Mouse (Mus musculus) lung, adult 18-20 months (tissue): ENCODE measurements around the gene Tmem220.

Source experiments
- DNase-seq, 2 experiments: peaks; one replicate each; pipeline ENCODE4 v3.0.0; 2022; ENCODE audit warnings: mixed read lengths in 2 of 2

The Tmem220 gene

DNA sequence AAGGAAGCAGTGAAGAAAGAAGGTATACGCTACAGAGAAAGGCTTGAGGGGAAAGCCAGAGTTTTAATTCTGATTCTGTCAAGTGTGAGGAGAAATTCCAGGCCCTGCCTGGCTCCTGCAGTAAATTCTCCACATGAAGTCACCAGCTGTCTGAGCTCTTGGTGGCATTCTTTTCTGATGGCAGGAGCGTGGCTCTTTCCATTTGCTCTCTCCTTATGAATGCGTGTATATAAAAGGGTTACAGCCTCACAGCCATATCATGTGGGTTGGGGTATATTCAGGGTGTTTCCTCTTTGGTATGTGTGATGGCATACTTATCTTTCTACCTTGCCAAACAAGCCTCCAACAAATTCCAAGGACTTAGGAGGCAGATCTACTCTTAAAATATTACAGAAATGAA is 37.8 kb downstream of the Tmem220 start:
- no peak for DNase-seq

GRCm38 (mm10) chr11:67067741-67068140 is 42.8 kb downstream of the Tmem220 start:
- DNase-seq = no peak

- no peak for DNase-seq
Observed at GRCm38 (mm10) chr11:67072615-67073130, 47.7 kb downstream of the Tmem220 start.

DNA sequence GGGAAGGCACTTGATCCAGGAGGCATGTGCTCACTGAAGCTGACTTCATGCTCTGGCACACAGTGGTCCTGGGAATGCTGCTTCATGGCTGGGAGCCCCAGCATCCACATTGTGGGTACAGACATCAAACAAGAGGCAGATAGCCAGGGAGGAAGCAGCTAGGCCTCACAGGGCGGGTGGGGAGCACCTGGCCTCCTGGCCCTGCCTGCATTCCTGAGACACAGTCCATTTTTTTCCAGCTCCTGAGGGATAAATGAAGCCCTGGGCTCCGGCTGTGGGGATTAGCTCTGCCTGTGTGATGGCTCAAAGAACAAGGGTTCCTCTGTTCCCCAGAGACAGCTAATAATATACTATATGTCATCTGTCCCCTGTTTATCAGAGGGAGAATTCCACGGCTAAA is 50.1 kb downstream of the Tmem220 start:
- no peak for DNase-seq

GRCm38 (mm10) chr11:67076781-67077180 is 51.8 kb downstream of the Tmem220 start:
- DNase-seq = no peak

- no peak for DNase-seq
Observed at GRCm38 (mm10) chr11:67077435-67077834, 52.5 kb downstream of the Tmem220 start.

DNA sequence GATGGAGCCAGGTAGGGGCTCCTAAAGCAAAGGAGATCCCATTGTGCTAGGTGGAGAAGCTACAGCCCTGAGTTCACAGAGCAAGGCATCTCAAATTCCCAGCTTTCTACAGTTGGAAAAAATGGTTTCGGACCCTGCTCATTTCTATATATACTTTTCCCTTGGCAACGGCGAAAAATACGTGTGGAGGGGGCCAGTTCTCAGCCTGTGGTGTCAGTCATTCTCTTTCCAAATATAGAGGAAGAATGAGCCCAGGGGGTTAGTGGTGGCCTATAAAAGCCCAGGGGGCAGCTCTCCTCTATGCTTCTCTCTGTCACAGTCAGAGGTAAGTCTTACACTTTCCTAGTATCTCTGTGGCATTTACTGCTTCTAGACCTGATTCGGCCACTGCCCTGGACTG is 53.0 kb downstream of the Tmem220 start, which contains the start of gene Myh3:
TSS of gene Myh3 (plus strand) at position 301 of the 400 bp plus-strand sequence.
- no peak for DNase-seq

GRCm38 (mm10) chr11:67078888-67079287 is 53.9 kb downstream of the Tmem220 start:
- DNase-seq = no peak

GRCm38 (mm10) chr11:67079740-67080139 is 54.8 kb downstream of the Tmem220 start:
- DNase-seq = no peak

DNA sequence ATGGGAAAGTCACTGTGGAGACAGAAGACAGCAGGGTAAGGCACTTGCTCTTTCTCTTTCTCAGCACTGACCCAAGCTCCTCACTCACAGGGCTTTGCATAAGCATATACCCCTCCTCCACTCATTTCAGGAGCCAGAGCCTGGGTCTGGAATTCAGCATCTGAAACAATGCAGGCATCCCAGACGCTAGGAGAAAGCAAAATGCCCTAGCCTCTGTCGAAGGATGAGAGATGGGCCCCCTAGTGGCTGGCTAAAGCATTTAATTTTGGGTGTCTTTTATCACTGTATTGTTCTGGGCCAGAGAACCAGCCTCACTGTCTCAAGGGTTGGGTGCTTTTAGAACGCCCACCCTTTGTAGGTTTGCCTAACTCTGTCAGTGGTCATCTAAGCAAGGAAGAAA is 55.2 kb downstream of the Tmem220 start:
- peak; percentile 22 to 52 for DNase-seq

DNA sequence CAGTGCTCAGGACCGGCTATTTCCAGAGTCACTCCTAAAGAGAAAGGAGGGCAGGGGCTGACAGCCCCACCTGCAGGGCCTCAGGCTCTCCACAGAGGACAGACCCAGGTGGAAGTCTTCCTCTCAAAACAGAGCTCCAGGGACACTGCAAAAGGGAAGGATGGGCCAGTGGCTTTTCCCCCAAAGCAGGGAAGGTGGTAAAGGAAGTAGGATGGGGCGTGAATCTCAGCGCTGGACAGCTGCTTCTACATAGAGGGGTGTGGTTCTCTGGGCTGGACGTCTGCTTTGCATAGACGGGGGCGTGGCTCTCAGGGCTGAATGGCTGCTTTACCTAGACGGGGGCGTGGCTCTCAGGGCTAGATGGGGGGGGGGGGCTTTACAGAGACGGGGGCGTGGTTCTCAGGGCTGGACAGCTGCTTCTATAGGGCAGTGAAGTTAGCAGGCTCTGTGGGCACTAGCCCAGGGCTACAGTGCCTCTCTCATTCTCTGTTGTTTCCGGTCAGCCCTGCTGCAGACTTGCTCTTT is 56.2 kb downstream of the Tmem220 start:
- peak; percentile 57 to 70 for DNase-seq

DNA sequence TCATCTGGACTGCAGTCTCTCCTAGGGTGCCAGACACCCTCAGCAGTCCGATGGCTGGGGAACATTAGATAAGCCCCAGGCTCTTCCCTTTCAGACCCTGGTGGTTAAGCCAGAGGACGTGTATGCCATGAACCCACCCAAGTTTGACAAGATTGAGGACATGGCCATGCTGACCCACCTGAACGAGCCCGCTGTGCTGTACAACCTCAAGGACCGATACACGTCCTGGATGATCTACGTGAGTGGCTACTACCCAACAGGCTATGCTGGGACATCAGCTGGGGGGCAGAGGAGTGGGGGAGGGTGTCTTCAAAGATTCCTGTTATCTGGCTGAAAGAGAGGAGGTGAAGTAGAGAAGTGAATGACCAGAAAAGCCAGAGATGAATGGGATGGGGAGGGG is 57.2 kb downstream of the Tmem220 start:
- no peak for DNase-seq

- no peak for DNase-seq
Observed at GRCm38 (mm10) chr11:67082793-67083192, 57.8 kb downstream of the Tmem220 start.

DNA sequence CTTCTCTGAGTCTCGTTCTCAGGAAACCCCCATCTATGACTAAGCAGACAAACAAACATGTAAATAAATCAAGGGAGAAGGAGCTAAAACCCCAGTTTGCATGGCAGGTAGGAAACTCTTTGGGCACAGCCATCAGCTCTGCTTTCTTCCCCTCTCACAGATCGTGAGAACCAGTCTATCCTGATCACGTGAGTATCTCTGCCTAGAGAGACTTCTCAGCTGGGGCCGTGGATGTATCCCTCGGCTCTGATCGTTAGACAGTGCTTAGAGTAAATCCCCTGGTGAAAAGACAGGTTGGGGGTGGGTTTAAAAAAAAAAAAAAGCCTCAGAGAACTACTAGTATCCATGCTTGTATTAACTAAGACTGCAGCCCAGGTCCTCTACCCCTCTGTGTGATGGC is 58.3 kb downstream of the Tmem220 start:
- DNase-seq = no peak

DNA sequence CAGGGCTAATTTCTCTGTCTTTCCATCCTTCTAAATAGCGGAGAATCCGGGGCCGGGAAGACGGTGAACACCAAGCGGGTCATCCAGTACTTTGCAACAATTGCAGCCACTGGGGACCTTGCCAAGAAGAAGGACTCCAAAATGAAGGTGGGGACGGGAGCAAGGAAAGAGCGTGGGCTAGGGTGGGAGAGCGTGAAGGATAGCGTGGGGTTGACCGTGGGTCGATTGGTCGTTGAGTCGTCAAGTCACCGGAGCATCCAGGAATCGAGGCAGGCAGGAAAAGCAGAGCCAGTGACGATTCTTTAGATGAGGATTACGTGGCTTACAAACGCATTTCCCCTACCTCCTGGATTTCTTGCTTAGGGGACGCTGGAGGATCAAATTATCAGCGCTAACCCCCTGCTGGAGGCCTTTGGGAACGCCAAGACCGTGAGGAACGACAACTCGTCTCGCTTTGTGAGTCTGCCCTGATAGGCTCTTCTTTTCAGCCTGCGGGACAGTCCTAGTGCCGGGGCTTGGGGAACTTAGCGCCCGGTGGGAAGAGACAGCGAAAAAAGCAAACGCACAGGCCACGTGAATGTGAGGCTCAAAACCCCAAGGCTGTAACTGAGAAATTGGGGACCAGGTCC is 58.9 kb downstream of the Tmem220 start:
- DNase-seq = no peak
